Mouse (Mus musculus) adrenal gland, adult 2 months (tissue): ENCODE results near the gene Elavl1. TPM values are rescaled to one million over a fixed set of nuclear protein-coding genes. Genes with fewer than 3 reads are reported as not detected.
"Not testable (repeated sequence)": the region's sequence is repeated elsewhere in the genome, so short reads cannot be mapped to it uniquely, and the experiment has no call there.

ENCODE experiments used
- DNase-seq: peaks from one replicate; pipeline ENCODE4 v3.0.0; 2021
- long read RNA-seq: library from polyadenylated mRNA; stranded (forward); transcript quantifications from one replicate; pipeline ENCODE4 v2.0.0, GENCODE M21; 2021
- polyA plus RNA-seq: library from polyadenylated mRNA; depleted of rRNA; stranded (reverse); fragments of >200 nt; gene quantifications from 2 replicates; pipeline ENCODE4 v1.2.3, GENCODE M21; 2012; rRNA removed
- total RNA-seq, 2 experiments: library from RNA; stranded (reverse); gene quantifications; 2 replicates each; pipeline ENCODE4 v1.2.3; 2021

The Elavl1 gene
- 100 to 1,000 TPM in 1 of 2 experiments, 10 to 100 TPM in 1; 86.8 to 113 TPM for total RNA-seq
- 25.8 and 26.2 TPM in 2 replicates for polyA plus RNA-seq
- long read RNA-seq, full-length matches to known transcripts, result 95 of 110 reads
- long read RNA-seq, partial matches to known transcripts, result 4 of 110 reads
- long read RNA-seq, other reads (novel, unspliced or antisense), result 11 of 110 reads

GRCm38 (mm10) chr8:4324983-4325750, at the start of gene Elavl1, which contains the start of gene Ccl25:
Elavl1 (minus strand) TSS chr8:4325413.
Ccl25 (plus strand) TSS chr8:4325210.
- DNase-seq, result peak; percentile 98

GRCm38 (mm10) chr8:4372657-4373056, 47.4 kb upstream of the Elavl1 start:
- DNase-seq, result no peak

GRCm38 (mm10) chr8:4370078-4370477, 44.9 kb upstream of the Elavl1 start:
- DNase-seq, result peak; percentile 6

GRCm38 (mm10) chr8:4368470-4368869, 43.3 kb upstream of the Elavl1 start:
- no peak for DNase-seq

GRCm38 (mm10) chr8:4367808-4368207, 42.6 kb upstream of the Elavl1 start:
- DNase-seq, result peak; percentile 25

GRCm38 (mm10) chr8:4366189-4366588, 41.0 kb upstream of the Elavl1 start:
- no peak for DNase-seq

GRCm38 (mm10) chr8:4360922-4361321, 35.7 kb upstream of the Elavl1 start:
- no peak for DNase-seq

- no peak for DNase-seq
Measured at GRCm38 (mm10) chr8:4359362-4359761, 34.1 kb upstream of the Elavl1 start.

GRCm38 (mm10) chr8:4355455-4355854, 30.2 kb upstream of the Elavl1 start:
- no peak for DNase-seq

- DNase-seq, result no peak
Measured at GRCm38 (mm10) chr8:4354516-4354915, 29.3 kb upstream of the Elavl1 start.

- DNase-seq, result no peak
Measured at GRCm38 (mm10) chr8:4353741-4354140, 28.5 kb upstream of the Elavl1 start.

GRCm38 (mm10) chr8:4352562-4352961, 27.3 kb upstream of the Elavl1 start:
- DNase-seq, result not testable (repeated sequence)

GRCm38 (mm10) chr8:4350618-4351017, 25.4 kb upstream of the Elavl1 start:
- DNase-seq, result no peak

- DNase-seq, result no peak
Measured at GRCm38 (mm10) chr8:4349335-4349734, 24.1 kb upstream of the Elavl1 start.

GRCm38 (mm10) chr8:4348275-4348674, 23.1 kb upstream of the Elavl1 start:
- no peak for DNase-seq

GRCm38 (mm10) chr8:4347661-4348060, 22.4 kb upstream of the Elavl1 start:
- no peak for DNase-seq

GRCm38 (mm10) chr8:4340207-4340606, 15.0 kb upstream of the Elavl1 start:
- no peak for DNase-seq

- DNase-seq, result no peak
Measured at GRCm38 (mm10) chr8:4335678-4336077, 10.5 kb upstream of the Elavl1 start.

- DNase-seq, result no peak
Measured at GRCm38 (mm10) chr8:4333966-4334365, 8.8 kb upstream of the Elavl1 start.

- no peak for DNase-seq
Measured at GRCm38 (mm10) chr8:4329000-4329399, 3.8 kb upstream of the Elavl1 start.

GRCm38 (mm10) chr8:4325751-4326036, 481 bp upstream of the Elavl1 start:
- no peak for DNase-seq

- DNase-seq, result no peak
Measured at GRCm38 (mm10) chr8:4324525-4324924, 688 bp downstream of the Elavl1 start.

GRCm38 (mm10) chr8:4323917-4324316, 1.3 kb downstream of the Elavl1 start:
- no peak for DNase-seq

- peak; percentile 76 for DNase-seq
Measured at GRCm38 (mm10) chr8:4322470-4322869, 2.7 kb downstream of the Elavl1 start.
